Mouse (Mus musculus) neural tube, embryonic 11.5 days (tissue): ENCODE measurements around the gene Vdr. TPM values are rescaled to one million over a fixed set of nuclear protein-coding genes. Genes with fewer than 3 reads are reported as not detected.

Experiments used
- ATAC-seq: fragments of 200-750 bp; cut with Nextera tagmentation; 2 replicates; pipeline ENCODE4 v1.8.0; 2017; ENCODE audit warnings: moderate number of reproducible peaks, mild to moderate bottlenecking, moderate TSS enrichment, moderate library complexity; ENCODE audit not compliant: insufficient read depth, low FRiP score, low TSS enrichment
- DNase-seq: peaks from one replicate; pipeline ENCODE4 v3.0.0-alpha.2; 2015; ENCODE audit warnings: low spot score
- H3K27ac ChIP-seq: fragments of 300-500 bp; sonication (generic); 2 replicates; pipeline ENCODE4 v1.5.1; 2014; ENCODE audit warnings: low read depth, mild to moderate bottlenecking, low read length
- H3K27me3 ChIP-seq: fragments of 300-500 bp; sonication (generic); 2 replicates; pipeline ENCODE4 v1.6.1; 2014; ENCODE audit warnings: mild to moderate bottlenecking, low read length, mixed read lengths; ENCODE audit not compliant: control insufficient read depth, insufficient read depth
- H3K36me3 ChIP-seq: fragments of 300-500 bp; sonication (generic); 2 replicates; pipeline ENCODE4 v1.6.1; 2014; ENCODE audit warnings: mild to moderate bottlenecking, low read length, moderate library complexity, mixed read lengths; ENCODE audit not compliant: control insufficient read depth, insufficient read depth
- H3K4me1 ChIP-seq: fragments of 300-500 bp; sonication (generic); 2 replicates; pipeline ENCODE4 v1.6.1; 2014; ENCODE audit warnings: low read length, mixed read lengths; ENCODE audit not compliant: control insufficient read depth, insufficient read depth
- H3K4me2 ChIP-seq: fragments of 300-500 bp; sonication (generic); 2 replicates; pipeline ENCODE4 v1.6.1; 2014; ENCODE audit warnings: low read depth, mild to moderate bottlenecking, moderate library complexity
- H3K4me3 ChIP-seq: fragments of 300-500 bp; sonication (generic); 2 replicates; pipeline ENCODE4 v1.5.1; 2014; ENCODE audit warnings: low read depth, low read length
- H3K9ac ChIP-seq: fragments of 300-500 bp; sonication (generic); 2 replicates; pipeline ENCODE4 v1.6.1; 2014; ENCODE audit warnings: mild to moderate bottlenecking, low read length
- H3K9me3 ChIP-seq: fragments of 300-500 bp; sonication (generic); 2 replicates; pipeline ENCODE4 v1.6.1; 2016; ENCODE audit warnings: low read length; ENCODE audit not compliant: control insufficient read depth
- WGBS: fragments of 180-500 bp; shearing (Covaris S2); extraction: QIAGEN DNeasy Blood & Tissue Kit; methylation state at CpG from one replicate; pipeline ENCODE4 v1.1.7; 2014; 5-methylcytosine and 5-hydroxymethylcytosine counted together
- polyA plus RNA-seq: library from polyadenylated mRNA; unstranded; fragments of >200 nt; fragmentation: Nextera tagmentation; extraction: Ambion mirVana; gene quantifications from 2 replicates; pipeline ENCODE4 v1.2.1, GENCODE M21; 2014

Gene Vdr
- polyA plus RNA-seq, 1 experiment from 2014 or later, result 0.16 TPM

GRCm38 (mm10) chr15:97842058-97842457, 68.4 kb downstream of the Vdr start:
- DNase-seq (no peak), ATAC-seq (no peak)
- no peak overlapping the region for H3K4me2 ChIP-seq
- no peak overlapping the region for H3K9ac ChIP-seq
- no peaks in the 10 kb centered on the region for H3K36me3 ChIP-seq
- no peaks in the 10 kb centered on the region for H3K27me3 ChIP-seq
- WGBS, result 86% methylated on average over 6 of the region's 6 CpGs
- H3K4me1 ChIP-seq, result peaks cover 5% of the 10 kb centered on the region; the same call in 1 of the 2 replicates
- H3K27ac ChIP-seq, result no peak overlapping the region
- H3K4me3 ChIP-seq, result no peak overlapping the region
- no peaks in the 10 kb centered on the region for H3K9me3 ChIP-seq

- no peaks in the 10 kb centered on the region for H3K36me3 ChIP-seq
- H3K4me3 ChIP-seq, result no peak overlapping the region
- no peak overlapping the region for H3K9ac ChIP-seq
- no peak overlapping the region for H3K4me2 ChIP-seq
- 93% methylated on average over 6 of the region's 6 CpGs for WGBS
- ATAC-seq (no peak), DNase-seq (no peak)
- no peaks in the 10 kb centered on the region for H3K27me3 ChIP-seq
- peaks cover 5% of the 10 kb centered on the region; the same call in 1 of the 2 replicates for H3K4me1 ChIP-seq
- H3K27ac ChIP-seq, result no peak overlapping the region
- H3K9me3 ChIP-seq, result no peaks in the 10 kb centered on the region
Measured at GRCm38 (mm10) chr15:97841383-97841782, 69.0 kb downstream of the Vdr start.

GRCm38 (mm10) chr15:97840781-97841180, 69.6 kb downstream of the Vdr start:
- DNase-seq, result no peak
- H3K4me2 ChIP-seq, result no peak overlapping the region
- no peak for ATAC-seq
- H3K27me3 ChIP-seq, result no peaks in the 10 kb centered on the region
- H3K9ac ChIP-seq, result no peak overlapping the region
- H3K36me3 ChIP-seq, result no peaks in the 10 kb centered on the region
- peaks cover 5% of the 10 kb centered on the region; the same call in 1 of the 2 replicates for H3K4me1 ChIP-seq
- no peak overlapping the region for H3K27ac ChIP-seq
- H3K9me3 ChIP-seq, result no peaks in the 10 kb centered on the region
- no peak overlapping the region for H3K4me3 ChIP-seq
- WGBS, result 100% methylated on average over 1 of the region's 1 CpGs

- Histone ChIP-seq H3K4me3 (no peak overlapping the region), H3K4me2 (no peak overlapping the region), H3K4me1 (peaks cover 5% of the 10 kb centered on the region; the same call in 1 of the 2 replicates), H3K27ac (no peak overlapping the region), H3K9me3 (no peaks in the 10 kb centered on the region), H3K27me3 (no peaks in the 10 kb centered on the region), H3K36me3 (no peaks in the 10 kb centered on the region), H3K9ac (no peak overlapping the region)
- no peak for DNase-seq
- 25% methylated on average over 3 of the region's 3 CpGs for WGBS
- no peak for ATAC-seq
Measured at GRCm38 (mm10) chr15:97839991-97840455, 70.4 kb downstream of the Vdr start.

GRCm38 (mm10) chr15:97839473-97839872, 71.0 kb downstream of the Vdr start:
- H3K9ac ChIP-seq, result no peak overlapping the region
- DNase-seq, result no peak
- H3K27ac ChIP-seq, result no peak overlapping the region
- H3K27me3 ChIP-seq, result no peaks in the 10 kb centered on the region
- H3K9me3 ChIP-seq, result no peaks in the 10 kb centered on the region
- WGBS, result 76% methylated on average over 4 of the region's 4 CpGs
- H3K4me2 ChIP-seq, result no peak overlapping the region
- H3K36me3 ChIP-seq, result no peaks in the 10 kb centered on the region
- H3K4me1 ChIP-seq, result peaks cover 5% of the 10 kb centered on the region; the same call in 1 of the 2 replicates
- no peak for ATAC-seq
- H3K4me3 ChIP-seq, result no peak overlapping the region

- H3K4me3 ChIP-seq, result no peak overlapping the region
- ATAC-seq, result no peak
- 90% methylated on average over 2 of the region's 2 CpGs for WGBS
- H3K9ac ChIP-seq, result no peak overlapping the region
- no peaks in the 10 kb centered on the region for H3K27me3 ChIP-seq
- H3K4me2 ChIP-seq, result no peak overlapping the region
- H3K36me3 ChIP-seq, result no peaks in the 10 kb centered on the region
- no peak for DNase-seq
- H3K4me1 ChIP-seq, result peaks cover 5% of the 10 kb centered on the region; the same call in 1 of the 2 replicates
- no peaks in the 10 kb centered on the region for H3K9me3 ChIP-seq
- H3K27ac ChIP-seq, result no peak overlapping the region
Measured at GRCm38 (mm10) chr15:97839012-97839411, 71.4 kb downstream of the Vdr start.

GRCm38 (mm10) chr15:97838395-97838794, 72.0 kb downstream of the Vdr start:
- H3K27me3 ChIP-seq, result no peaks in the 10 kb centered on the region
- WGBS, result 79% methylated on average over 4 of the region's 4 CpGs
- H3K4me2 ChIP-seq, result no peak overlapping the region
- H3K4me3 ChIP-seq, result no peak overlapping the region
- H3K36me3 ChIP-seq, result no peaks in the 10 kb centered on the region
- ATAC-seq (no peak), DNase-seq (no peak)
- no peak overlapping the region for H3K27ac ChIP-seq
- H3K9ac ChIP-seq, result no peak overlapping the region
- no peaks in the 10 kb centered on the region for H3K9me3 ChIP-seq
- H3K4me1 ChIP-seq, result peaks cover 5% of the 10 kb centered on the region; the same call in 1 of the 2 replicates

GRCm38 (mm10) chr15:97837491-97838061, 72.9 kb downstream of the Vdr start:
- ATAC-seq (no peak), DNase-seq (no peak)
- no peaks in the 10 kb centered on the region for H3K9me3 ChIP-seq
- no peaks in the 10 kb centered on the region for H3K36me3 ChIP-seq
- no peaks in the 10 kb centered on the region for H3K27me3 ChIP-seq
- H3K4me3 ChIP-seq, result no peak overlapping the region
- 28% methylated on average over 7 of the region's 8 CpGs for WGBS
- peaks cover 5% of the 10 kb centered on the region; the same call in 1 of the 2 replicates for H3K4me1 ChIP-seq
- H3K27ac ChIP-seq, result no peak overlapping the region
- H3K4me2 ChIP-seq, result no peak overlapping the region
- no peak overlapping the region for H3K9ac ChIP-seq

- H3K4me1 ChIP-seq, result peaks cover 5% of the 10 kb centered on the region; the same call in 1 of the 2 replicates
- no peak overlapping the region for H3K9ac ChIP-seq
- WGBS, result 73% methylated on average over 8 of the region's 8 CpGs
- H3K27me3 ChIP-seq, result no peaks in the 10 kb centered on the region
- no peak for ATAC-seq
- H3K27ac ChIP-seq, result no peak overlapping the region
- no peaks in the 10 kb centered on the region for H3K36me3 ChIP-seq
- no peak overlapping the region for H3K4me2 ChIP-seq
- no peak overlapping the region for H3K4me3 ChIP-seq
- DNase-seq, result no peak
- no peaks in the 10 kb centered on the region for H3K9me3 ChIP-seq
Measured at GRCm38 (mm10) chr15:97836894-97837247, 73.6 kb downstream of the Vdr start.
